Mouse (Mus musculus) midbrain, embryonic 10.5 days (tissue): Measurements from ENCODE around the gene Abcg2. TPM values are rescaled to one million over a fixed set of nuclear protein-coding genes. Genes with fewer than 3 reads are reported as not detected.

Experiments
- DNase-seq: peaks from one replicate; pipeline ENCODE4 v3.0.0-alpha.2; 2017; ENCODE audit warnings: low spot score
- H3K27ac ChIP-seq: fragments of 300-500 bp; sonication (generic); replicated peaks from 2 replicates; pipeline ENCODE4 v1.5.1; 2016; ENCODE audit warnings: mild to moderate bottlenecking
- H3K27me3 ChIP-seq: fragments of 300-500 bp; sonication (generic); 2 replicates; pipeline ENCODE4 v1.6.1; 2016; ENCODE audit warnings: low read depth, mild to moderate bottlenecking; ENCODE audit not compliant: poor library complexity, severe bottlenecking
- H3K36me3 ChIP-seq: fragments of 300-500 bp; sonication (generic); 2 replicates; pipeline ENCODE4 v1.6.1; 2016; ENCODE audit warnings: mild to moderate bottlenecking, moderate library complexity
- H3K4me1 ChIP-seq: fragments of 300-500 bp; sonication (generic); 2 replicates; pipeline ENCODE4 v1.6.1; 2016
- H3K4me3 ChIP-seq: fragments of 300-500 bp; sonication (generic); 2 replicates; pipeline ENCODE4 v1.5.1; 2016; ENCODE audit warnings: mild to moderate bottlenecking, moderate library complexity
- H3K9me3 ChIP-seq: fragments of 300-500 bp; sonication (generic); replicated peaks from 2 replicates; pipeline ENCODE4 v1.6.1; 2016; ENCODE audit warnings: mild to moderate bottlenecking
- WGBS: fragments of 180-500 bp; shearing (Covaris S2); methylation state at CpG from one replicate; pipeline ENCODE4 v1.1.7; 2016; 5-methylcytosine and 5-hydroxymethylcytosine counted together
- polyA plus RNA-seq: library from polyadenylated mRNA; unstranded; fragments of >200 nt; fragmentation: Nextera tagmentation; extraction: Ambion mirVana; gene quantifications from 2 replicates; pipeline ENCODE4 v1.2.1, GENCODE M21; 2016

The Abcg2 gene
- polyA plus RNA-seq, 1 experiment from 2014 or later = 52.1 TPM

DNA sequence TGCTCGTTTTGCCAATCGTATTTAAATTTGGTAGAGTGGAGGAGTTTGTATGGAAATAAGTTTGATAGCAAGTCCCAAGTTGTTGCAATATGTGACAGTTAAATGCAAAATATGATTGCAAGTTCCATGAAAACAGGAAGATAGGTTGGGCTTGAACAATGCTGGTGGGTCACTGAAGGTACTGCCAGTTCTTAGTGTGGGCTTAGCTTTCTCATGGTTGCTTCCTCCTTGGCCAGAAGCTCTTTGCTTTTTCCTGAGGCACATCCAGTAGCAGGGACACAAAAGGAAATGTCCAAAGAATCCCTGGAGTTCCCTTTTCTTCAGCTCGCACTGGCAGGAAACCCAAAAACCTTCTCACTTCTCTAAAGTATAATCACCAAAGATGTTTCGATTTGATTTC lies 22.3 kb downstream of the Abcg2 start:
- 86% methylated on average over 4 of the region's 4 CpGs for whole genome bisulfite sequencing
- DNase-seq = no peak
- H3K9me3 ChIP-seq = peaks cover 6% of the 10 kb centered on the region
- H3K27me3 ChIP-seq = no peaks in the 10 kb centered on the region
- no peaks in the 10 kb centered on the region for H3K4me1 ChIP-seq
- no peaks in the 10 kb centered on the region for H3K36me3 ChIP-seq
- no peak overlapping the region for H3K27ac ChIP-seq
- H3K4me3 ChIP-seq = no peak overlapping the region

DNA sequence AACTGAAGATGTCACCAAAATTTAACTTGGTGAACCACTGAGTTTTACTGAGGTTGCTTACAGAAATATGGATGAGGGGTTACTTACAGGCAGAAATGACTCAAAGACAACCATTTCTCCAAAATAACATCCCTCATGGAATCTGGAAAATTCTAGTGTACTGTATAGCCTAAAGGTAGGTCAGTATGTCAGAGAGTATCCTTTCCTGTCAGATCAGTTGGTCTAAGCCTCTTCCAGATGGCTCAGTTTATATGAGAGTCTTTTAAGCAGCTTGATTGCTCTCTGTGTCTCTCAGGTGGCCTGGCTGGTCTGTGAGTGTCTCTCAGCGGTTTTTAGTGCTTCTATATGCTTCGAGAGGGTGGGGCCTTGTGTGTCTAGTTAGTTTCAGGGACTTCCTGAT lies 24.1 kb downstream of the Abcg2 start:
- Histone ChIP-seq H3K4me1 (no peaks in the 10 kb centered on the region), H3K27me3 (no peaks in the 10 kb centered on the region), H3K9me3 (peaks cover 6% of the 10 kb centered on the region), H3K27ac (no peak overlapping the region), H3K36me3 (no peaks in the 10 kb centered on the region), H3K4me3 (no peak overlapping the region)
- 72% methylated on average over 2 of the region's 2 CpGs for WGBS
- no peak for DNase-seq

DNA sequence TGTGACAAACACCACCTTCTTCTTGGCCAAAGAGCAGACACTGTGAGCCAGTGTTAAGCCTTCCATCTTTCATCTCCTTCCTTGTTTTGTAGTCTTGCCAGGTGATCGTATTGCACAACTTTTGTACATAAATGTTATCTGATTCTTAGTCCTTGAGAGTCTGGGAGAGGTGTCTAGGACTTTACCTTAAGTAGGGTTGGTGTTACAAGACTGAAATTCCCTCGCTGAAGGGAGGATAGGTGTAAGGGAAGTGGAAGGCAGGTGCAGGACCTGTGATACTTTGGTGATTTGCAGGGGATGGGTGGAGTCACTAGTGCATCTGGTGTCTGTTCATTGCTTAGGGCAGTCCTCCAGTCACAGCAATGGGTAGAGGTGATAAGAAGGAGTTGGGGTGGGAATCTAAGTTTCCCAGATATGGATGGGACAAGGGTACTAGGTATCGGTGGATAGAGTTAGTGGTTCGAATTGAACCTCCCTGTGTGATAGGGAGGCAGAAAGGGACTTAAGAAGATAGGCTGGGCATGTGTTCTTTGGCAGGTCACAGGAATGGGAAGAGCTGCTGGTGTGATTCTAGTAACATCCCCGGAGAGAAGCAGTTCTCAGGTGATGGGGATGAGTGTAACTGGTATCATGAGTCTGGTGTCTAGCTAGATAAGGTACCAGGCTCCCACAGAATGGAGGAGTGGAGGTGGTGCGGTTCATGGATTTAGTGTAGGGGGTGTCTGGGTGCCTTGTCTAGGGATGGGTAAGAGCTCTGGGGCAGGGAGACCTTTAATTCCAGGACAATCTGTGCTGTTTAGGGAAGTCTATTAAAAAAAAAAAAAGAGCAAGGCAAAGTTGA lies 25.8 kb downstream of the Abcg2 start:
- 87% methylated on average over 6 of the region's 6 CpGs for WGBS
- no peak for DNase-seq
- Histone ChIP-seq H3K4me3 (no peak overlapping the region), H3K27me3 (no peaks in the 10 kb centered on the region), H3K36me3 (no peaks in the 10 kb centered on the region), H3K9me3 (peaks cover 6% of the 10 kb centered on the region), H3K4me1 (no peaks in the 10 kb centered on the region), H3K27ac (no peak overlapping the region)

DNA sequence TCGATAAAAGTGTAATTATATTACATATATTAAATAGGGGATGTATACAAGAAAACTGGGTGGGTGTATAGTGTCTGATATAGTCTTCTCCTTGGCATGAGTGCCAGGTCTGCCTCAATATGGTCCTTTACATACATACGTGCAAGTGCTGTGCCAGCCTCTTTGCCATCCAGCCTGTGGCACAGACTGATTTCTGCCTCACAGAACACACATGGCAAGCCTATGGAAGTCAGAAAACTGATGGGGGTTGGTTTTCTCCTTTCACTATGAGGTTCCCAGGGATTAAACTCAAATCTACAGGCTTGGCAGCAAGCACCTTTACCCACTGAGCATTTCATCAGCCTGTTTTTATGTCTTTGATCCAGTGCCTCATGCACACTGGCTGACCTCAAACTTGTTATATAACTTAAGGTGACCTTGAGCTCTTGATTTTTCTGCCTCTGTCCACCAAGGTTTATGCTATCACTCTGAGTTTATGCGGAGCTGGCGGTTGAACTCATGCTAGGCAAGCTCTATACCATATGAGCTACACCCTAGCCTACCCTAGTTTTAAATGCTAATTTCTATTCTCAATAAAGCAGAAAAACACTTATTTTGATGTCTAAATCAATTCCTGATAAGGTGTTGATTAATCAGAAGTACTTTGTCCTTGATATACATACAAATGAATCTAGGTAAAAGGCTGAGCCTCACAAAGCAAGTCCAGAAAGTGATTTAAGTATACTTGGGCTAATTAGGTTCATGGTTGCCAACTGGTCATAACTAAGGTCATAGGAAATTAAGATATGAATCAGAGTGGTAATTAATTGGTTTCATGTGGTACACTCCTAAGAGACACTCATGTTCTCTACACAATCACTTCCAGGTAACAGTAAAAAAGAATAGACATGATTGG lies 26.7 kb downstream of the Abcg2 start:
- WGBS = 74% methylated on average over 4 of the region's 4 CpGs
- Histone ChIP-seq H3K27ac (no peak overlapping the region), H3K27me3 (no peaks in the 10 kb centered on the region), H3K9me3 (peaks cover 6% of the 10 kb centered on the region), H3K4me3 (no peak overlapping the region), H3K4me1 (no peaks in the 10 kb centered on the region), H3K36me3 (no peaks in the 10 kb centered on the region)
- DNase-seq = no peak

DNA sequence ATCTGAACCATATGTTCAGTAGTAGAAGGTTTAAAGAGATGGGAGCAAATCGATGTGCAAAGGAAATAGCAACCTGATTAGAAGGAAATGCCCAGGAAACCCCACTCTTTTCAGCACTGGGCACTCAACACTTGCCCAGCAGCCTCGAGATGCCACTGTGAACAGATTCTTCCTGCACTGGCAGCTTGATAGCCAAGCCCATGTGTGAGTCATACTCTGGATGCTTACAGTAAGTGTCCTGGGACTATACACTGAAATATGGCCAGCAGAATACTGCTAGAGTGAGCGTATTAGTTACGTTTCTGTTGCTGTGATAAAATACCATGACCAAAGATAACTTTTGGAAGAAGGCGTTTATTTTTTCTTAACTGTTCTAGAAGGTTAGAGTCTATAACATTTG lies 39.8 kb downstream of the Abcg2 start:
- 90% methylated on average over 5 of the region's 5 CpGs for WGBS
- no peak for DNase-seq
- H3K4me1 ChIP-seq = no peaks in the 10 kb centered on the region

DNA sequence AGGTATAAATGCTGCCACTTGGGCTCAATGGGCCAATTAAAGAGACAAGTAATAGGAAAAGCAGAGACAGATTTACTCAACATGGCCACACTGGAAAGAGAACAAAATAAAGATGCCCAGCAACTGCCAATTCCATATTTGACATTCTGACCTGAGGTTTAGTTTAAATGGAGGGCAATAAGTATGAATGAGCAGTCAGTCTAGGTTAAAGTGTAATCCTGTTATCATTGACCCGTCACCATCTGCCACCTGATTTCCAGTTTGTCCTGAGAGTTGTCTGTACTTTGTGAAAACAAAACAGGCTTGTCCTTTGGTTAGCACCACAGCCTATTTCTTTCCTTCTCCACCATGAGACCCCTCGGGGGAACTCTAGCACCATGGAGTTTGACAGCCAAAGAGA lies 44.9 kb downstream of the Abcg2 start:
- no peaks in the 10 kb centered on the region for H3K36me3 ChIP-seq
- no peak for DNase-seq
- H3K27me3 ChIP-seq = no peaks in the 10 kb centered on the region
- 84% methylated on average over 2 of the region's 2 CpGs for WGBS
- no peak overlapping the region for H3K4me3 ChIP-seq
- H3K27ac ChIP-seq = no peak overlapping the region
- no peaks in the 10 kb centered on the region for H3K9me3 ChIP-seq
- peaks cover 5% of the 10 kb centered on the region; the same call in 1 of the 2 replicates for H3K4me1 ChIP-seq

More for the DNA sequence above, 39.8 kb downstream of the Abcg2 start:
- Histone ChIP-seq H3K27me3 (no peaks in the 10 kb centered on the region), H3K9me3 (no peaks in the 10 kb centered on the region), H3K36me3 (no peaks in the 10 kb centered on the region), H3K4me3 (no peak overlapping the region), H3K27ac (no peak overlapping the region)

DNA sequence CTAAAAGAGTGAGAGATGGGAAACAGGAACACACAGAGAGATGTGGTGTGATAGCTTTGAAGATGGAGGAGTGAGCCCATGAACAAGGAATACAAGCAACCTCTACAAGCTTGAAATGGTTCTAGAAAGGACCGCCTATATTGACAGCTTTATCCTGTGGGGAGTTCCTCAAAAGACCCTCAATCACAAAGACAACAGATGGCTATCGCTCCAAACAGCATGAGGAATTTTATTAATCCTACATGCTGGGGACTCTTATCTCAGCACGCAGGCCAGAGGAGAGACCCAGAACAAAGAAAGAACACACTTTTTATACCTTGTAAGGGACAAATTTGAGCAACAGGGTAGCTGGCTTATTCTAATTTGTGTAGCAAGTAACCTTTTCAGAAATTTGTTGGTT lies 48.1 kb downstream of the Abcg2 start:
- DNase-seq = no peak
- Histone ChIP-seq H3K9me3 (no peaks in the 10 kb centered on the region), H3K4me1 (peaks cover 5% of the 10 kb centered on the region; the same call in 1 of the 2 replicates), H3K4me3 (no peak overlapping the region), H3K27me3 (no peaks in the 10 kb centered on the region), H3K36me3 (no peaks in the 10 kb centered on the region), H3K27ac (no peak overlapping the region)
- 64% methylated on average over 3 of the region's 3 CpGs for WGBS

DNA sequence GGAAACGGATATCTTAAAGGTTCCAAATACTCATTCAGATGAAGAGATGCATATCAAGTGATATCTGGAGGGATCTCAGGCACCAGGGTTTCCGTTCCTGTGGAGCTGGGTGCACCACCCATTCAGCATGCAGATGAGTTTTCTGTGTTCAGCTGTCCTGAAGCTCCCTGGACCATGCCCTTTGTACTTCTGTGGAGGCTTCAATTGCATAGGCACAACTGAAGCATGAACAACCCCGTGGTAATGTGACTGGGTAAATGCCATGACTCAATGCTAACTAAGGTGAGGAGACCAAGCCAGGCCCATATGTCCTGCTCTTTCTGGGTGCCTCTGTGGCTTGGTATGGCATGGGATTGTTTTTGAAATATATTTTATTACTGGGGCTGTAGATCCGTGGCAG lies 49.4 kb downstream of the Abcg2 start:
- H3K36me3 ChIP-seq = no peaks in the 10 kb centered on the region
- H3K4me1 ChIP-seq = peaks cover 5% of the 10 kb centered on the region; the same call in 1 of the 2 replicates
- no peaks in the 10 kb centered on the region for H3K27me3 ChIP-seq
- no peak for DNase-seq
- no peak overlapping the region for H3K27ac ChIP-seq
- WGBS = 80% methylated on average over 4 of the region's 4 CpGs
- H3K9me3 ChIP-seq = no peaks in the 10 kb centered on the region
- no peak overlapping the region for H3K4me3 ChIP-seq

DNA sequence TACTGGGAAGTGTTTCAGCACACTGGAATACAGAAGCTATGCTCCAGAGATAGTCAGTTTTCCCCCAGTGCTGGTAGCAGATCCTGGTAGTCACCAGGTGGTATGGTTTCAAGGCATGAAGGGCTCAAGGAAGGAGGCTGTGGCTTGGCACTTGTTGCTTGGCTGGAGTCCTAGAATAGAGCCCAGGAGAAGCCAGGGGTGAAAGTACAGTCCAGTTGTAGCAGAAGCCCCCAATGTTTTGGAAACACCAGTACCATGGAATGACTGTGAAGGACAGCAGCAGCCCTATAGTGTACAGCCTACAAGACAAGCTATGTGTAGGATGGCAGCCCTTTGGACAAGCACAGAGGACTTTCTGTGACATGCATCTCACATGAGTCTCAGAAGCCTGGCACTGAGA lies 54.2 kb downstream of the Abcg2 start:
- H3K4me3 ChIP-seq = no peak overlapping the region
- no peak overlapping the region for H3K27ac ChIP-seq
- no peaks in the 10 kb centered on the region for H3K9me3 ChIP-seq
- H3K36me3 ChIP-seq = no peaks in the 10 kb centered on the region
- DNase-seq = no peak
- H3K27me3 ChIP-seq = no peaks in the 10 kb centered on the region
- H3K4me1 ChIP-seq = peaks cover 13% of the 10 kb centered on the region

DNA sequence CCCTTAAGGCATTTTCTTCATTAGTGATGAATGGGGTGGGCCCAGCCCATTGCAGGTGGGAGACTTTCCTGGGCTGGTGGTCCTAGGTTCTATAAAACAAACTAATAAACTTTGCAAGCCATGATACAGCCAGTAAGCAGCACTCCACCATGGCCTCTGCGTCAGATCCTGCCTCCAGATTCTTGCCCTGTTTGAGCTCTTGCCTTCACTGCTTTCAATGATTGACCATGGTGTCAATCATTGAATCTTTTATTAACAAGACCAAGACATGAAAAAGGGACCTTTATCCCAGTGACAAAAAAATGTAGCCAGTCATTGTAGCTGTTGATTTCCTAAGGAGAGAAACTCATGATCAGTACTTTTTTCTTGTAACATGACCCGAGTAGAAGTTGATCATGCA lies 55.1 kb downstream of the Abcg2 start:
- H3K36me3 ChIP-seq = no peaks in the 10 kb centered on the region
- 90% methylated on average over 2 of the region's 2 CpGs for WGBS

DNA sequence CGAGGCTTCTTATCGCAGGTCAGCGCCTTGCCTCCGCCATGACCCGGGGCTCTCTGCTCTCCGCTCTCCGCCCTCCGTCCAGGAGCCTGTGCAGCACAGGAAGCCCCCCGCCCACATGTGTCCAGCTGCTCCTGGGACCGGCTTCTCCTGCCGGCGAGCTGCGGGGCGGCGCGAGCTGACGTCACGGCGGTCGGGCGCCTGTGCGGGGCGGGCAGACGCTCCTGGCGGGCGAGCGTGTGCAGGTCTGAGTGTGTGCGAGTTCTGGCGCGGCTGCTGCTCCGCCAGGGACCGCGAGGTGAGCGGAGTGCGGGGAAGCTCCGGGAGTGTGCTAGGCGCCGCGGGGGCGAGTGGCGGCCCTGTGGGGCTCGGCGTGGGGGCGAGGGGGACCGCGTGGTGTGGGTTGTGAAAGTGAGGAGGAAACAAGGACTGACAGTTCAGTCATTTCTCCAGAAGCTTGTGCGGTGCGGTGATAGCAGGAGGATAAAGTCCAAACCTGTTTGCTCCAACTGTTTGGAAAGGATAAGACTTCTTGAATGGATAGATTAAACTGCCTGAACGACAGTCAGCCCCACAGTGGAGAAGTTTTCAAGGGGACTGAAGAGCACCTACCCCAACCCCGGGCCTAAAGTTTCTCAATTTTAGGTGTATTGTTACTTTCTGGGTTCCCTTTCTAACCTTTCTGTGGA lies 56.2 kb downstream of the Abcg2 start:
- DNase-seq = peak; percentile 87
- H3K4me3 ChIP-seq = peak overlapping the region; percentile 75
- WGBS = under 1% methylated on average over 50 of the region's 50 CpGs
- H3K9me3 ChIP-seq = no peaks in the 10 kb centered on the region
- no peaks in the 10 kb centered on the region for H3K36me3 ChIP-seq
- H3K27me3 ChIP-seq = no peaks in the 10 kb centered on the region
- peaks cover 13% of the 10 kb centered on the region for H3K4me1 ChIP-seq
- peak overlapping the region; percentile 90 for H3K27ac ChIP-seq

More for the DNA sequence above, 55.1 kb downstream of the Abcg2 start:
- H3K27me3 ChIP-seq = no peaks in the 10 kb centered on the region
- no peak overlapping the region for H3K27ac ChIP-seq
- H3K4me3 ChIP-seq = no peak overlapping the region
- no peak for DNase-seq
- no peaks in the 10 kb centered on the region for H3K9me3 ChIP-seq
- H3K4me1 ChIP-seq = peaks cover 13% of the 10 kb centered on the region

DNA sequence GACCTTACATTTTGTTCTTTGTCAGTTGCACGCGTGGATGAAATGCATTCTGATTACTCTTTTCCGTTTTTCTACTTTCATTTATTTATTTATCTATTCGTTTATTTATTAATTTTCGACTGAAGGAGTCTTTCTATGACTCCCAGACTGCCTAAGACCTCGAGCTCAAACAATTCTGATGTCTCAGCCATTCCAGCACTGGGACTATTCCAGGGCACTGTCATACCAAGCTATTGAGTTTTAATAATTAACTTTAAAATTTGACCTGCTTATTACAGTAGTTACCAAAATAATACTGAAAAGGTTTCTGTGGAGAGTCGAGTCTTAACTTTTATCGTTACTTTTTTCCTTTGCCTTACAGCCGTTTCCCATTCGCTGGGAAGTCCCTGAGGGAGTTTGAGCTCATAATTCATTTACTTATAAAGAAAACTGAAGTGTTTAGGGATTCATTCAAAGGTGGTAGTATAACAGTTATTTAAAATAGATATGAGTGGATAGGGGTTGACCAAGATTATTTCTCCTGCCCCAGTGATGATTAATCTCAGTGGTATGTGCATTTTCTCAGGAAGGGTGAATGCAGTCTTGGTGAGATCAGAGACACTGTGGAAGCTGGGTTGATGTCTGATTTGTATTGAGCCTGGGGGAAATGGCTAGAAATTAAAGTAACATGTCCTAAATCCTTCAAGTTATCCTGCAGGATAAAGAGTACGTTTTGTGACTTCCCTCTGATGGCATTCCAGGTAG lies 56.9 kb downstream of the Abcg2 start:
- WGBS = 61% methylated on average over 11 of the region's 11 CpGs

More for the DNA sequence above, 56.9 kb downstream of the Abcg2 start:
- H3K4me3 ChIP-seq = peak overlapping the region; percentile 75
- no peaks in the 10 kb centered on the region for H3K27me3 ChIP-seq
- H3K9me3 ChIP-seq = no peaks in the 10 kb centered on the region
- no peak overlapping the region for H3K27ac ChIP-seq
- peaks cover 13% of the 10 kb centered on the region for H3K4me1 ChIP-seq
- H3K36me3 ChIP-seq = no peaks in the 10 kb centered on the region
- no peak for DNase-seq
